Mouse (Mus musculus): ENCODE results near the gene Clcnkb. TPM values are rescaled to one million over a fixed set of nuclear protein-coding genes. Genes with fewer than 3 reads are reported as not detected.

Gene Clcnkb
- not detected for polyA plus RNA-seq (2017; shearing (Covaris generic))

DNA sequence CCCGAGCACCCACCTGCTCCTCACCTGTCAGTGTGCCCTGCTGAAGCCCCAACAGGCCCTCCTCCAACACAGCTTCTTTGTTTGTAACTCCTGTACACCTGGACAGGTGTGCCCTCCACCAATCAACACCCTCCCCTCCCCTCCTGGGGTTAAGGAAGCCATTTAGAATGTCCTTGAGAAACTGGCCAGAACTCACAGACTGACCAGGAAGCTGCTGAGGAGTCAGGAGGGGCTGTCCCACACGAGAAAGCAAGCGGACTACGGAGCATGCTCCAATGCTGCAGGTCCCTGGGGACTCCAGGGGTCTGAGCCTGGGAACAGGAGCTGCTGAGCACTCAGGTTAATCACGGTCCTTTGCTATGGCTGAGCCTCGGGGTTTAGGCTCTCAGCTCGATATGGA lies at the start of gene Clcnkb:
TSS of gene Clcnkb (minus strand) at position 91 of the 400 bp plus-strand sequence.

DNA sequence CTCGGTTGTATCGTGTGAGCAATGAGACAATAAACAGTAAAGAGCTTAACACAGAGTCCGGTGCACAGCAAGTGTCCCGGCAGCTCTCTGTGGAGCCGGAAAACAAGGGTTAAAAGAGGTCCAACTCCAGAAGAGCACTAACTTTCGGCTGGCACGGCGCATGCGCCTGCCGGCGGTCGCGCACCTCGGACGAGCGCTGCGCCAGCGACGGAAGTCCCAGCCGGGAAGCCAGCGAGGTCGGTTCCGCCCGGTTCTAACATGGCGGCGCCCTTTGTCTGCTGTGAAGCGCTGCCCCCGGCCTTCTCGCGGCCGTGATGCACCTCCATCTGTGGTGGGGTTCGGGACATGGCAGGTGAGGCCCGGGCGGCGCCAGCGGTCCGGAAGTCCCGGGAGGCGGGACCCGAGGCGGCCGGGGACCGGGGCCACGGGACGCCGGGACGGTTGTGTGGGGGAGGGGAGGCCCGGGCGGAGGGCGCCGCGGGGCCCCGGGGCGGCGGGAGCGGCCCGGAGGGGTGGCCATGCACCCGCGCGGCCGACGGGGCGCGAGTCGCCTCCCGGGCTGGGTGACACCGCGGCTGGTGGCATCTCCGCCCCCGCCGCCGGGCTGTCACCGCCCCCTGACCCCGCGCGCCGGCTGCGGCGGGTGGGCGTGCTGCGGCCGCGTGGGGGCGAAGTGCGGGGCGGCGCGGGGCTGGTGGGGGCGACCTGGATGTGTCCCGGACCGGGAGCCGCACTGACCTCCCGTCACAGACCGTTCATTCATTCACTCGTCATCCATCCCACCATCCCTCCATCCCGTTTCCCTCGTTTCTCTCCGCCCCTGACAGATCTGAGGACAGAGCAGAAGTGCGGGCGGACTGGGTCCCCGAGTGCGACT lies 28.9 kb upstream of the Clcnkb start, which contains the start of gene Zbtb17:
TSS of gene Zbtb17 (plus strand) at position 204 of the 877 bp plus-strand sequence.

DNA sequence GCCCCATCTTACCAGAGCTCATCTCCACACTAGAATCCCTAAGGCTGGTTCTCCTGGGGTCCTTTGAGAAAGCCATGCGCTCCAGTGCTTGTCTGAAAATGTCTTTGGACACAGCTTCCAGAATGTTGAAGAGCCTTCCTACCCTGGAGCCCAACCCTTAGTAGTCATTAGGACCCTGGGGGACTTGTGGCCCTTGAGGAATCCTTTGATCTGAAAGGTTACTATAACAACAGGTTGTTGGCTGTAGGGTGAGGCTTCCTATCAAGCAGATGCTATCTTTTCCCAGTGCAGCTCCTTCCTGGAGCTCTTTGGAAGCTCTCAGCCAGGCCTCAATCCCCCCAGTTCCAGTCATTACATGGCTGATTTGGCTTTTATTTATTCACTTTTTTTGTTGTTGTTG lies 20.2 kb upstream of the Clcnkb start, which contains the start of gene Srarp:
TSS of gene Srarp (minus strand) at position 132 of the 400 bp plus-strand sequence.

DNA sequence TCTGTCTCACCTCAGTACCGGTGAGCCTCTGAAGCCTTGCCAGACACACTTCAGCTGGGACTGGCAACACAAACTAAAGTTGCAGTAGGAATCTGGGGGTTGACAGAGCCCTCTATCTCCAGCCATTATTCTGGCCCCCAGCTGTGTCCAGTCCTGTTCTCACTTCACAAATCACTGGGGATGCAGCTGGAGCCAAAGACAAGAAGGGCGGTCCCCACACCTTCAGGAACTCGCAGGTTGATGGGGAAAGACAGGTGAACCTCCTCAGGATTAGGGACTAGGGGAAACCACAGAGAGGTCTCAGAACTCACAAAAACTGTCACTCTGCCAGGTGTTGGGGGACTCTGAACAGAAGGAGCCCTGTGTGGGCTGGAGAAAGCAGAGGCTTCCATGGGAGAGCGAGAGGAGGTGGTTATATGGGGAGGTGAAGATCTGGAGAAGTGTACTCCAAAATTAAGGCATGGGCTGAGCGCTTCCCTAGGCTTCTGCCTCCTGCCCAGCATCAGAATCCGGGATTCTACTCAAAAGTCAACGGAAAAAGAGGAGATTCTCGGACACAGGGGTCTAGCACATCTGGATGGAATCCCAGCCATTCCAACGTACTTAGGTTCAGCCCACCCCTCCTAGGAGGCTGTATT lies 4.5 kb upstream of the Clcnkb start, which contains the start of gene Hspb7:
TSS of gene Hspb7 (plus strand) at position 588 of the 638 bp plus-strand sequence.

DNA sequence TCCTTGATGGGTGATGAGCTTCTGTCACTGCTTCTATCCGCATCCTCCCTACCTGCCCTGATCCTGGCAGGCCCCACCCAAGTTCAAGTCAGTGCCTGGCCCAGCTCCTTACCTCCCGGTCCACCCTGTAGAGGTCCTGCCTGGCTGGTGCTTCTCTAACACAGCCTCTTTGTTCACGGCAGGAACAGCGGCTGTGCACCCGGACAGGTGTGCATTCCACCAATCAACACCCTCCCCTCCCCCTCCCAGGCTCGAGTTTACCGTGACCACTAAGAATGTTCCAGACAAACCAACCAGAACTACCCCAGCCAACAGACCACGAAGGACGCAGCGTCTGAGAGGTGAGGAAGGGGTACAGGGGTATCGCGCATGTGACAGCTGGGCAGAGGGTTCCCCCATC lies 17.3 kb downstream of the Clcnkb start, which contains the start of gene Clcnka:
TSS of gene Clcnka (minus strand) at position 180 of the 400 bp plus-strand sequence.

DNA sequence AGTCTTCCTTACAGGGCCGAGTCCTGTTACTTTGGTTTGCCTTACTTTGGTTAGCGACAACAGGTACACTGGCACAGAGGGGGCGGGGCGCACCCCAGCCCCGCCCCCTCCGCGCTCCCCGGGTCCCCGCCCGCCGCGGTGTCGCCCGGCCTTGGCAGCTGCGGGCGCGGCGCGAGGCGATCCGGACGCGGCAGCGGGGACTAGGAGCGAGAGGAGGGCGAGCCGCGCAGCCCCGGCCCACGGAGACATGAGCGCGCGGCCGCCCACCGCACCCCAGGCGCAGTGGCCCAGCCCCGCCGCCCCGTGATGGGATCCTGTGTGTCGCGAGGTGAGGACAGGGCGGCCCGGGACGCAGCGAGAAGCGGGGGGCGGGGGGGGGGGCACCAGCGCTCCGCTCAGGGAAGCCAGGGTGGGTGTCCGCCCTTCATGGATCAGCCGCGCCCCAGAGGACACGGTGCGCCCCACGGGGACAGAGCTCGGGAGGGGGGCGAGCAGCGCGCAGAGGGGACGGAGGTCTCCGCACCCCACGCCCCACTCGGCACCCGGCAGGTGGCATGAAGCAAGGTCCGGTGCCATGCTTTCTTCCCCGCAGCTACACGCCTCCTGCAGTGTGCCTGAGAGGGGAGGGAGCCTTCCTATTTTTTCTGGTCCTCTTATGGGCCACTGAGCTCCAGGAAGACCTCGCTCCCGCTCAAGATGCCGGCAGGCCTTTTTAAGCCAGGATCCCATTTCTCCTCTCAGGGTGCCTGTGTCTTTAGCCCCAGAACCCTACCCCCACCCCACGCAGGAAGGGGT lies 47.6 kb downstream of the Clcnkb start, which contains the start of gene Fam131c:
TSS of gene Fam131c (plus strand) at position 224 of the 795 bp plus-strand sequence.

Other genes starting within 250 kb of the Clcnkb start
- gene Rsg1, start 202.1 kb downstream of the Clcnkb start, polyA plus RNA-seq (2017; shearing (Covaris generic)): 5.0 TPM
- gene Arhgef19, start 176.5 kb downstream of the Clcnkb start, polyA plus RNA-seq (2017; shearing (Covaris generic)): not detected
- gene Epha2, start 114.8 kb downstream of the Clcnkb start, polyA plus RNA-seq (2017; shearing (Covaris generic)): not detected
- gene Fam131c, start 47.8 kb downstream of the Clcnkb start, polyA plus RNA-seq (2017; shearing (Covaris generic)): not detected
- gene Clcnka, start 17.3 kb downstream of the Clcnkb start, polyA plus RNA-seq (2017; shearing (Covaris generic)): not detected
- not detected for gene Hspb7, start 4.8 kb upstream of the Clcnkb start, polyA plus RNA-seq (2017; shearing (Covaris generic))
- not detected for gene Srarp, start 20.1 kb upstream of the Clcnkb start, polyA plus RNA-seq (2017; shearing (Covaris generic))
- gene Zbtb17, start 28.6 kb upstream of the Clcnkb start, polyA plus RNA-seq (2017; shearing (Covaris generic)): 43.2 TPM
- 6.4 TPM for gene Spen, start 122.6 kb upstream of the Clcnkb start, polyA plus RNA-seq (2017; shearing (Covaris generic))
- 0.21 TPM for gene Fblim1, start 190.1 kb upstream of the Clcnkb start, polyA plus RNA-seq (2017; shearing (Covaris generic))
- 0.22 TPM for gene Tmem82, start 202.6 kb upstream of the Clcnkb start, polyA plus RNA-seq (2017; shearing (Covaris generic))
- gene Slc25a34, start 207.8 kb upstream of the Clcnkb start, polyA plus RNA-seq (2017; shearing (Covaris generic)): not detected
- 4.9 TPM for gene Plekhm2, start 248.9 kb upstream of the Clcnkb start, polyA plus RNA-seq (2017; shearing (Covaris generic))

All from activated CD4-positive, CD25-positive, alpha-beta regulatory T cell, adult 9 weeks (primary cell).